9 mouse cellular contexts compared by ENCODE assay signal in genomic region chrX:53610571-53610970, GRCm38 (mm10). TPM values are rescaled to one million over a fixed set of nuclear protein-coding genes. Genes with fewer than 3 reads are reported as not detected.
DNase-seq lines count a peak whose midpoint lies in the region; ATAC-seq and TF ChIP-seq lines count a peak whose summit lies in the region.
"Had no signal": no experiment of that assay in that cellular context is flagged by ENCODE, and none has a peak within 500 bp of the region (broad histone marks: within the 10 kb centered on the region; RNA-seq: fewer than 3 reads in every experiment).

No protein-coding gene starts in this region.

- peak; percentile 72 for TF ChIP-seq CTCF in hindbrain, postnatal 0 days (IDR thresholded peaks at IDR 0.05; ENCODE audit: low read depth)

- H3K27ac ChIP-seq in hindbrain, postnatal 0 days: no peak overlapping the region

- no peaks in the 10 kb centered on the region for H3K27me3 ChIP-seq in hindbrain, postnatal 0 days (ENCODE audit: insufficient read depth, low read length)

- no peak overlapping the region for H3K4me2 ChIP-seq in hindbrain, postnatal 0 days (ENCODE audit: low read depth, low read length)

- no peak overlapping the region for H3K4me3 ChIP-seq in hindbrain, postnatal 0 days (ENCODE audit: low read length)

- no peaks in the 10 kb centered on the region for H3K4me1 ChIP-seq in hindbrain, postnatal 0 days (ENCODE audit: insufficient read depth, low read length)

- intact Hi-C loops in left cerebral cortex, postnatal 25 days (cut with DNase I): loop anchor here (5.0 kb wide), 1 partner anchor 187 kb away; the partner anchor contains the start of gene Xlr

- DNase-seq in ovary, postnatal 10 days (ENCODE audit: low spot score): peak; percentile 19
- no peak for DNase-seq in ovary, adult 18-20 months (ENCODE audit: low spot score)
- DNase-seq in adrenal gland, adult 2 months: peak; percentile 59
- peak; percentile 41 for DNase-seq in embryo, embryonic 11.5 days (ENCODE audit: low read depth, low spot score)
- DNase-seq in hindbrain, postnatal 0 days (ENCODE audit: low spot score): peak; percentile 80
- DNase-seq in left cerebral cortex, postnatal 25 days (ENCODE audit: low spot score in 2 of 2): peak; percentile 71 to 79
- peak; percentile 75 to 85 for DNase-seq in right cerebral cortex, adult 2 months (ENCODE audit: low spot score in 2 of 2)

- ATAC-seq in hindbrain, postnatal 0 days: no peak
- no peak for ATAC-seq in erythroblast, adult 5-6 weeks (replicated peaks; ENCODE audit: low FRiP score, poor library complexity, severe bottlenecking)

- no peaks in the 10 kb centered on the region for H3K9me3 ChIP-seq in hindbrain, postnatal 0 days (ENCODE audit: low read length)

- no peak overlapping the region for H3K9ac ChIP-seq in hindbrain, postnatal 0 days (replicated peaks; ENCODE audit: low read length)

- no peaks in the 10 kb centered on the region for H3K36me3 ChIP-seq in hindbrain, postnatal 0 days (ENCODE audit: insufficient read depth, low read length)

- 5% methylated on average over 3 of the region's 3 CpGs for WGBS in hindbrain, postnatal 0 days

RNA-seq across cellular contexts. Expression of gene Gm14597, which starts 1.8 kb away (rescaled TPM):
- not detected for total RNA-seq in adrenal gland, adult 2 months (2021)
- not detected in 2 replicates for polyA plus RNA-seq in adrenal gland, adult 2 months (2012; rRNA removed)
- not detected in 2 replicates for total RNA-seq in hindbrain, postnatal 0 days (2014; rRNA removed)
- 0.64 TPM in 1 of 2 replicates, not detected in the other for polyA plus RNA-seq in hindbrain, postnatal 0 days (2015; fragmentation: Nextera tagmentation; extraction: Ambion mirVana)
- not detected for total RNA-seq in left cerebral cortex, postnatal 25 days (2021)
- not detected in 2 replicates for total RNA-seq in erythroblast, adult 5-6 weeks (2015; ENCODE audit: low replicate concordance)
- total RNA-seq in erythroblast, adult 5-6 weeks (2017; ENCODE audit: low replicate concordance): not detected in 2 replicates
- polyA plus RNA-seq: heart, embryonic 14.5 days had no signal

RNA-seq across cellular contexts. Expression of gene Rtl8c, which starts 2.7 kb away (rescaled TPM):
- total RNA-seq in adrenal gland, adult 2 months (2021): 100 to 1,000 TPM; 126 to 170 TPM
- 81.9 and 90.6 TPM in 2 replicates for polyA plus RNA-seq in adrenal gland, adult 2 months (2012; rRNA removed)
- total RNA-seq in hindbrain, postnatal 0 days (2014; rRNA removed): 32.0 and 58.2 TPM in 2 replicates
- polyA plus RNA-seq in hindbrain, postnatal 0 days (2015; fragmentation: Nextera tagmentation; extraction: Ambion mirVana): 210 and 219 TPM in 2 replicates
- 100 to 1,000 TPM; 253 to 257 TPM for total RNA-seq in left cerebral cortex, postnatal 25 days (2021)
- not detected in 2 replicates for total RNA-seq in erythroblast, adult 5-6 weeks (2015; ENCODE audit: low replicate concordance)
- total RNA-seq in erythroblast, adult 5-6 weeks (2017; ENCODE audit: low replicate concordance): not detected in 2 replicates

RNA-seq across cellular contexts. Expression of gene Rtl8a, which starts 32.9 kb away (rescaled TPM):
- total RNA-seq in adrenal gland, adult 2 months (2021): 100 to 1,000 TPM; 168 to 176 TPM
- 308 and 401 TPM in 2 replicates for polyA plus RNA-seq in adrenal gland, adult 2 months (2012; rRNA removed)
- total RNA-seq in hindbrain, postnatal 0 days (2014; rRNA removed): 254 and 270 TPM in 2 replicates
- 284 and 285 TPM in 2 replicates for polyA plus RNA-seq in hindbrain, postnatal 0 days (2015; fragmentation: Nextera tagmentation; extraction: Ambion mirVana)
- total RNA-seq in left cerebral cortex, postnatal 25 days (2021): 100 to 1,000 TPM; 296 to 378 TPM
- total RNA-seq in erythroblast, adult 5-6 weeks (2015; ENCODE audit: low replicate concordance): 4.0 TPM in 1 of 2 replicates, not detected in the other
- total RNA-seq in erythroblast, adult 5-6 weeks (2017; ENCODE audit: low replicate concordance): 0.42 and 1.4 TPM in 2 replicates

RNA-seq across cellular contexts. Expression of gene Rtl8b, which starts 59.6 kb away (rescaled TPM):
- 100 to 1,000 TPM; 108 to 110 TPM for total RNA-seq in adrenal gland, adult 2 months (2021)
- 236 and 261 TPM in 2 replicates for polyA plus RNA-seq in adrenal gland, adult 2 months (2012; rRNA removed)
- 350 and 410 TPM in 2 replicates for total RNA-seq in hindbrain, postnatal 0 days (2014; rRNA removed)
- polyA plus RNA-seq in hindbrain, postnatal 0 days (2015; fragmentation: Nextera tagmentation; extraction: Ambion mirVana): 232 and 242 TPM in 2 replicates
- 100 to 1,000 TPM; 254 to 265 TPM for total RNA-seq in left cerebral cortex, postnatal 25 days (2021)
- total RNA-seq in erythroblast, adult 5-6 weeks (2015; ENCODE audit: low replicate concordance): 2.7 and 3.5 TPM in 2 replicates
- 0.42 TPM in 1 of 2 replicates, not detected in the other for total RNA-seq in erythroblast, adult 5-6 weeks (2017; ENCODE audit: low replicate concordance)

Comparison
In these comparisons a context has a peak if more than half of its experiments do, and no peak if none do; other contexts are left out.
1. RNA of gene Rtl8c, which starts 2.7 kb away (total RNA-seq): 253 to 257 TPM in left cerebral cortex, postnatal 25 days, 126 to 170 TPM in adrenal gland, adult 2 months and 32.0 to 58.2 TPM in hindbrain, postnatal 0 days; not detected in erythroblast, adult 5-6 weeks; every median in the first group is over 10 times any median in the second.
2. RNA of gene Rtl8a, which starts 32.9 kb away (total RNA-seq): 296 to 378 TPM in left cerebral cortex, postnatal 25 days, 254 to 270 TPM in hindbrain, postnatal 0 days and 168 to 176 TPM in adrenal gland, adult 2 months; 0.42 to 4.0 TPM in erythroblast, adult 5-6 weeks; every median in the first group is over 10 times any median in the second.